ENCODE assay signal across 10 mouse cellular contexts in genomic region chr8:122548331-122548730, GRCm38 (mm10). TPM values are rescaled to one million over a fixed set of nuclear protein-coding genes. Genes with fewer than 3 reads are reported as not detected.
DNase-seq lines count a peak whose midpoint lies in the region; ATAC-seq lines count a peak whose summit lies in the region.
"Had no signal": no experiment of that assay in that cellular context is flagged by ENCODE, and none has a peak within 500 bp of the region (broad histone marks: within the 10 kb centered on the region; RNA-seq: fewer than 3 reads in every experiment).

No protein-coding gene starts in this region.

- no peak overlapping the region for H3K4me2 ChIP-seq in hindbrain, embryonic 14.5 days (replicated peaks)
- H3K4me2 ChIP-seq in limb, embryonic 15.5 days: peak overlapping the region; percentile 87

- ATAC-seq in hindbrain, embryonic 14.5 days (ENCODE audit: low FRiP score): no peak
- no peak for ATAC-seq in limb, embryonic 15.5 days (ENCODE audit: insufficient number of reproducible peaks, low FRiP score, low TSS enrichment, low read depth)
- no peak for ATAC-seq in megakaryocyte progenitor cell, adult 5-6 weeks (replicated peaks; ENCODE audit: poor library complexity)
- ATAC-seq: forebrain, embryonic 14.5 days had no signal

- H3K9me3 ChIP-seq in hindbrain, embryonic 10.5 days: no peaks in the 10 kb centered on the region
- H3K9me3 ChIP-seq in hindbrain, embryonic 14.5 days (ENCODE audit: control insufficient read depth, low read length): no peaks in the 10 kb centered on the region
- no peaks in the 10 kb centered on the region for H3K9me3 ChIP-seq in limb, embryonic 15.5 days
- H3K9me3 ChIP-seq: neural tube, embryonic 15.5 days had no signal

- H3K4me1 ChIP-seq in hindbrain, embryonic 10.5 days (replicated peaks): peaks cover 52% of the 10 kb centered on the region
- 0 out of 2 replicates have a peak, but pooled peaks cover 8% of the 10 kb centered on the region for H3K4me1 ChIP-seq in hindbrain, embryonic 14.5 days (replicated peaks; ENCODE audit: control insufficient read depth, insufficient read depth, low read length)
- H3K4me1 ChIP-seq in limb, embryonic 15.5 days: peaks cover 51% of the 10 kb centered on the region

- no peak for DNase-seq in hindbrain, embryonic 10.5 days (ENCODE audit: low spot score)
- no peak for DNase-seq in hindbrain, embryonic 14.5 days (ENCODE audit: low spot score)
- DNase-seq in thymus, postnatal 0 days (ENCODE audit: low spot score): peak; percentile 58
- no peak for DNase-seq in thymus, postnatal 25 days
- no peak for DNase-seq in cerebellum, postnatal 14 days
- DNase-seq in cerebellum, adult 11 months: no peak

- H3K4me3 ChIP-seq in hindbrain, embryonic 10.5 days: 0 out of 2 replicates have a peak overlapping the region, but pooled peaks have one; percentile 11
- H3K4me3 ChIP-seq in hindbrain, embryonic 14.5 days (replicated peaks; ENCODE audit: low read length): no peak overlapping the region
- H3K4me3 ChIP-seq in limb, embryonic 15.5 days: no peak overlapping the region
- H3K4me3 ChIP-seq: neural tube, embryonic 15.5 days had no signal

- no peak overlapping the region for H3K27ac ChIP-seq in hindbrain, embryonic 10.5 days
- no peak overlapping the region for H3K27ac ChIP-seq in hindbrain, embryonic 14.5 days
- no peak overlapping the region; the same call in 1 of the 2 replicates for H3K27ac ChIP-seq in limb, embryonic 15.5 days
- H3K27ac ChIP-seq: neural tube, embryonic 15.5 days had no signal

- WGBS in hindbrain, embryonic 10.5 days: 74% methylated on average over 13 of the region's 13 CpGs
- 71% methylated on average over 13 of the region's 13 CpGs for WGBS in hindbrain, embryonic 14.5 days
- 69% methylated on average over 13 of the region's 13 CpGs for WGBS in limb, embryonic 15.5 days

- no peak overlapping the region for H3K9ac ChIP-seq in hindbrain, embryonic 14.5 days
- H3K9ac ChIP-seq in limb, embryonic 15.5 days: no peak overlapping the region
- H3K9ac ChIP-seq: neural tube, embryonic 15.5 days had no signal

- peaks cover 38% of the 10 kb centered on the region for H3K27me3 ChIP-seq in hindbrain, embryonic 10.5 days (ENCODE audit: insufficient read depth, poor library complexity, severe bottlenecking)
- H3K27me3 ChIP-seq in hindbrain, embryonic 14.5 days (ENCODE audit: control insufficient read depth, insufficient read depth, low read length): peaks cover 32% of the 10 kb centered on the region
- no peaks in the 10 kb centered on the region for H3K27me3 ChIP-seq in limb, embryonic 15.5 days

- H3K36me3 ChIP-seq in hindbrain, embryonic 10.5 days: 0 out of 2 replicates have a peak, but pooled peaks cover 2% of the 10 kb centered on the region
- no peaks in the 10 kb centered on the region for H3K36me3 ChIP-seq in hindbrain, embryonic 14.5 days (replicated peaks; ENCODE audit: control insufficient read depth, insufficient read depth)
- H3K36me3 ChIP-seq in limb, embryonic 15.5 days: 0 out of 2 replicates have a peak, but pooled peaks cover under 1% of the 10 kb centered on the region
- H3K36me3 ChIP-seq: neural tube, embryonic 15.5 days had no signal

RNA-seq across cellular contexts. Expression of gene Piezo1, which starts 2.8 kb away (rescaled TPM):
- 6.5 and 9.2 TPM in 2 replicates for polyA plus RNA-seq in hindbrain, embryonic 10.5 days (2016; fragmentation: Nextera tagmentation; extraction: Ambion mirVana)
- 3.1 and 3.7 TPM in 2 replicates for polyA plus RNA-seq in hindbrain, embryonic 14.5 days (2014; fragmentation: Nextera tagmentation; extraction: Ambion mirVana)
- 5.2 and 6.9 TPM in 2 replicates for polyA plus RNA-seq in thymus, postnatal 0 days (2015; fragmentation: Nextera tagmentation; extraction: Ambion mirVana)
- polyA plus RNA-seq in limb, embryonic 15.5 days (2015; fragmentation: Nextera tagmentation; extraction: Ambion mirVana): 17.5 and 23.3 TPM in 2 replicates
- 25.8 and 38.5 TPM in 2 replicates for total RNA-seq in megakaryocyte progenitor cell, adult 5-6 weeks (2015)
- 15.5 and 22.3 TPM in 2 replicates for total RNA-seq in megakaryocyte progenitor cell, adult 5-6 weeks (2017)

RNA-seq across cellular contexts. Expression of gene Cdt1, which starts 19.5 kb away (rescaled TPM):
- polyA plus RNA-seq in hindbrain, embryonic 10.5 days (2016; fragmentation: Nextera tagmentation; extraction: Ambion mirVana): 56.0 and 64.3 TPM in 2 replicates
- 6.2 and 8.1 TPM in 2 replicates for polyA plus RNA-seq in hindbrain, embryonic 14.5 days (2014; fragmentation: Nextera tagmentation; extraction: Ambion mirVana)
- polyA plus RNA-seq in thymus, postnatal 0 days (2015; fragmentation: Nextera tagmentation; extraction: Ambion mirVana): 50.6 and 51.1 TPM in 2 replicates
- polyA plus RNA-seq in limb, embryonic 15.5 days (2015; fragmentation: Nextera tagmentation; extraction: Ambion mirVana): 31.8 and 36.1 TPM in 2 replicates
- 52.4 and 62.0 TPM in 2 replicates for total RNA-seq in megakaryocyte progenitor cell, adult 5-6 weeks (2015)
- total RNA-seq in megakaryocyte progenitor cell, adult 5-6 weeks (2017): 40.8 and 49.6 TPM in 2 replicates

RNA-seq across cellular contexts. Expression of gene Aprt, which starts 28.4 kb away (rescaled TPM):
- polyA plus RNA-seq in hindbrain, embryonic 10.5 days (2016; fragmentation: Nextera tagmentation; extraction: Ambion mirVana): 237 and 268 TPM in 2 replicates
- polyA plus RNA-seq in hindbrain, embryonic 14.5 days (2014; fragmentation: Nextera tagmentation; extraction: Ambion mirVana): 183 and 187 TPM in 2 replicates
- 173 and 174 TPM in 2 replicates for polyA plus RNA-seq in thymus, postnatal 0 days (2015; fragmentation: Nextera tagmentation; extraction: Ambion mirVana)
- 268 and 295 TPM in 2 replicates for polyA plus RNA-seq in limb, embryonic 15.5 days (2015; fragmentation: Nextera tagmentation; extraction: Ambion mirVana)
- total RNA-seq in megakaryocyte progenitor cell, adult 5-6 weeks (2015): 258 and 268 TPM in 2 replicates
- total RNA-seq in megakaryocyte progenitor cell, adult 5-6 weeks (2017): 117 and 152 TPM in 2 replicates
